Mouse (Mus musculus): ENCODE measurements around the gene Stmnd1.
"Not testable (repeated sequence)": the region's sequence is repeated elsewhere in the genome, so short reads cannot be mapped to it uniquely, and the experiment has no call there.

Gene Stmnd1

GRCm38 (mm10) chr13:46273453-46274110 lies at the start of gene Stmnd1:
Stmnd1 (plus strand) TSS chr13:46273721.
- no peak for DNase-seq

GRCm38 (mm10) chr13:46226956-46227355 lies 46.6 kb upstream of the Stmnd1 start:
- DNase-seq, result no peak

- DNase-seq, result no peak
Observed at GRCm38 (mm10) chr13:46227486-46227885, 46.0 kb upstream of the Stmnd1 start.

- DNase-seq, result not testable (repeated sequence)
Observed at GRCm38 (mm10) chr13:46228750-46229149, 44.8 kb upstream of the Stmnd1 start.

GRCm38 (mm10) chr13:46231514-46232085 lies 41.9 kb upstream of the Stmnd1 start:
- DNase-seq, result no peak

GRCm38 (mm10) chr13:46237723-46238349 lies 35.7 kb upstream of the Stmnd1 start:
- DNase-seq, result no peak

GRCm38 (mm10) chr13:46238796-46239195 lies 34.7 kb upstream of the Stmnd1 start:
- DNase-seq, result no peak

- DNase-seq, result no peak
Observed at GRCm38 (mm10) chr13:46241391-46242188, 31.9 kb upstream of the Stmnd1 start.

GRCm38 (mm10) chr13:46253753-46254152 lies 19.8 kb upstream of the Stmnd1 start:
- no peak for DNase-seq

GRCm38 (mm10) chr13:46254171-46254570 lies 19.4 kb upstream of the Stmnd1 start:
- no peak for DNase-seq

GRCm38 (mm10) chr13:46255616-46256015 lies 17.9 kb upstream of the Stmnd1 start:
- no peak for DNase-seq

- peak; percentile 37 to 52 for DNase-seq
Observed at GRCm38 (mm10) chr13:46257847-46258246, 15.7 kb upstream of the Stmnd1 start.

GRCm38 (mm10) chr13:46259526-46259925 lies 14.0 kb upstream of the Stmnd1 start:
- no peak for DNase-seq

GRCm38 (mm10) chr13:46261244-46261643 lies 12.3 kb upstream of the Stmnd1 start:
- DNase-seq, result no peak

- DNase-seq, result no peak
Observed at GRCm38 (mm10) chr13:46267783-46268182, 5.7 kb upstream of the Stmnd1 start.

- no peak for DNase-seq
Observed at GRCm38 (mm10) chr13:46268341-46268740, 5.2 kb upstream of the Stmnd1 start.

- peak; percentile 5 to 24 for DNase-seq
Observed at GRCm38 (mm10) chr13:46268815-46269445, 4.6 kb upstream of the Stmnd1 start.

- no peak for DNase-seq
Observed at GRCm38 (mm10) chr13:46272811-46273452, 589 bp upstream of the Stmnd1 start.

- no peak for DNase-seq
Observed at GRCm38 (mm10) chr13:46275701-46276100, 2.2 kb downstream of the Stmnd1 start.

GRCm38 (mm10) chr13:46282543-46282942 lies 9.0 kb downstream of the Stmnd1 start:
- no peak for DNase-seq

GRCm38 (mm10) chr13:46287801-46288200 lies 14.3 kb downstream of the Stmnd1 start:
- DNase-seq, result no peak

GRCm38 (mm10) chr13:46288372-46288771 lies 14.9 kb downstream of the Stmnd1 start:
- no peak for DNase-seq

Data from cerebellum, postnatal 36 days (tissue).